Mouse (Mus musculus): Measurements from ENCODE around the gene Apom. TPM values are rescaled to one million over a fixed set of nuclear protein-coding genes. Genes with fewer than 3 reads are reported as not detected.

Apom gene
- total and polyA plus RNA-seq, 3 experiments = 0.15 to 0.79 TPM; not detected in 1

DNA sequence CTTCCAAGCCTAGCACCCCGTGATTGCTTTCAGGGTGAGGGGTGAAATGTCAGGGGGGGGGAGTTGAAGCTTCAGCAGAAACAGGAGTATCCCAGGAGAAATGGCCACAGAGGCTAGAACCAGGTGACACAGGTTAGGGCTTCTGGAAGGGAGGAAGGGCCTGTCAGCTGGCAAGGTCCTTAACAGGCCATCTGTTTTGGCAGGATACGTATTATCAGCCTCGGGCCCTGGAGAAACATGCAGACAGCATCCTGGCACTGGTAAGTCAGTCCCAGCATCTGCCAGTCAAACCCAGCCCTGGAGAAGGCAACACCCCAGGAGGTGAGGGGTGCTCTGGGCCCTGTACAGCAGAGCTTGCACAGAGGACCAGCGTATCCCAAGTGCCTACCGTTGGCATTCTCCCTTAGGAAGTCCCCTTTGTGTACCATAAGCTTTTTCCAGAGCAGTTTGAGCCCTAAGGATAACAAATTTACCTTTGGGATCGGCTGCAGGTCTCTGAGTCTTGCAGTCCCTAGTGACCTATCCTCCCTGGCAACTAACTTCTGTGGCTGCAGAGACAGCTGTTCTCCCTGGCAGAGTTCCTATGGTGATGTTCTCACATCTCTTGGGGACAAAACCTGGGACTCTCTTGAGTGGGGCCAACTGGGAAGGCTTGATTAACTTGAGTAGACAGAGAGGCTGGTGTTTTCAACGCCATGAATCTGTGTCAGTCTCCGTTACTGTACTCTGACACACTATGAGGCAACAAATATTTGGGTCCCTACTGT lies 41.5 kb downstream of the Apom start:
- H3K27ac ChIP-seq (ENCODE audit: control insufficient read depth, low read depth, low read length) = peak overlapping the region; percentile 81
- H3K27me3 ChIP-seq (ENCODE audit: control insufficient read depth in 1 of 2, insufficient read depth in 2 of 2, low read length in 2 of 2) = no peaks in the 10 kb centered on the region
- H3K79me2 ChIP-seq (ENCODE audit: control insufficient read depth, insufficient read depth, low read length, poor library complexity) = peaks cover 18% of the 10 kb centered on the region
- H3K4me1 ChIP-seq (ENCODE audit: control insufficient read depth in 1 of 2, insufficient read depth in 2 of 2, low read length in 2 of 2) = peaks cover 2 to 19% of the 10 kb centered on the region in 2 experiments; a peak in 3 of 4 replicates
- H3K4me3 ChIP-seq (ENCODE audit: control insufficient read depth in 1 of 2, insufficient read depth in 1 of 2, low read depth in 2 of 2, low read length in 2 of 2) = peak overlapping the region; percentile 69 to 94
- TF ChIP-seq GATA1 (IDR thresholded peaks at IDR 0.05; ENCODE audit: low read depth, low read length) = peak; percentile 42; the same call in 1 of the 2 replicates
- no peak for TF ChIP-seq UBTF (IDR thresholded peaks at IDR 0.05; ENCODE audit: borderline replicate concordance, insufficient read depth, low read depth, low read length)
- no peak for TF ChIP-seq SIN3A (IDR thresholded peaks at IDR 0.05; ENCODE audit: low read length)
- 0 out of 2 replicates have a peak, but pooled peaks have one; percentile 50 for TF ChIP-seq ZKSCAN1 (IDR thresholded peaks at IDR 0.05; ENCODE audit: low read depth, low read length)
- no peak for TF ChIP-seq GABPA (IDR thresholded peaks at IDR 0.05; ENCODE audit: low read depth, low read length)
- peak; percentile 45 to 63; a peak in 3 of 4 replicates for TF ChIP-seq EP300 (IDR thresholded peaks at IDR 0.05; ENCODE audit: low read depth in 1 of 2, low read length in 2 of 2)
- TF ChIP-seq ETS1 (IDR thresholded peaks at IDR 0.05; ENCODE audit: low read depth, low read length) = peak; percentile 85
- peak; percentile 79 for TF ChIP-seq TCF12 (IDR thresholded peaks at IDR 0.05; ENCODE audit: low read depth, low read length)
- TF ChIP-seq POLR2AphosphoS5 (IDR thresholded peaks at IDR 0.05; ENCODE audit: borderline replicate concordance, low read depth, low read length) = no peak
- peak; percentile 74 for TF ChIP-seq TAL1 (IDR thresholded peaks at IDR 0.05; ENCODE audit: low read length)
- peaks cover 0 to 8% of the 10 kb centered on the region in 2 experiments; a peak in 2 of 4 replicates for H3K36me3 ChIP-seq (ENCODE audit: control insufficient read depth in 1 of 2, insufficient read depth in 2 of 2, low read length in 2 of 2)
- DNase-seq (ENCODE audit: low read depth, low spot score) = peak; percentile 65
- no peaks in the 10 kb centered on the region for H3K9me3 ChIP-seq (replicated peaks; ENCODE audit: insufficient read depth, low read length)
- H3K9ac ChIP-seq (ENCODE audit: control insufficient read depth, low read depth, low read length, poor library complexity, severe bottlenecking) = peak overlapping the region; percentile 87

DNA sequence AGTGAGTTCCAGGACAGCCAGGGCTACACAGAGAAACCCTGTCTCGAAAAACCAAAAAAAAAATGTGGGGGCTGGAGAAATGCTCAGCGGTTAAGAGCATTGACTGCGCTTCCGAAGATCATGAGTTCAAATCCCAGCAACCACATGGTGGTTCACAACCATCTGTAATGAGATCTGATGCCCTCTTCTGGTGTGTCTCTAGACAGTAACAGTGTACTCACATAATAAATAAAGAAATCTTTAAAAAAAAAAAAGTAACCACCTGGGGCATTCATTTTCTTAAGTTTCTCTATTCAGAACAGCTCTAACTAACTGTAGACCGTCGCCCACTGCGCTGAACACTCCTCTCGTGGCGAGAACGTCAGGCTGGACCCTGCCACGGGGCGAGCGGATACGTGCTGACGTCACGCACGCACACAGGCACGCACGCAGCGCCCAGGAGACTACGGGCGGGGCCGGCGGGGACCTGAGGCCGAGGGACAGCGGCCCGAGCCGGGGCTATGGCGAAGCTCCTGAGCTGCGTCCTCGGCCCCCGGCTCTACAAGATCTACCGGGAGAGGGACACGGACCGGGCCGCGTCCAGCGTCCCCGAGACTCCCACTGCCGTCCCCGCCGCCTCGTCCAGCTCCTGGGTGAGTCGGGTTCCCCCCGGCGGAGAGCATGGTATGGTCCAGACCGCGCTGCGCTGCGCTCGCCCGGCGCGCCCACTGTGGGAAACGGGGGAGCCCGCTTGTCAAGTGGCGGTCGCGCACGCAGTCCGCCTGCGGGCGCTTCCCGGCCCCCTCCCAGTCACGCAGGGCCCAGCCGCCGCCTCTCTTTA lies 42.8 kb downstream of the Apom start, which contains the start of gene Abhd16a:
TSS of gene Abhd16a (plus strand) at position 439 of the 820 bp plus-strand sequence.
- Histone ChIP-seq H3K36me3 (ENCODE audit: control insufficient read depth in 1 of 2, insufficient read depth in 2 of 2, low read length in 2 of 2) (peaks cover 0 to 14% of the 10 kb centered on the region in 2 experiments; a peak in 2 of 4 replicates), H3K9me3 (replicated peaks; ENCODE audit: insufficient read depth, low read length) (no peaks in the 10 kb centered on the region), H3K4me1 (ENCODE audit: control insufficient read depth in 1 of 2, insufficient read depth in 2 of 2, low read length in 2 of 2) (peaks cover 5 to 32% of the 10 kb centered on the region in 2 experiments)
- no peak for TF ChIP-seq E2F4 (IDR thresholded peaks at IDR 0.05; ENCODE audit: borderline replicate concordance, low read depth, low read length)
- TF ChIP-seq ZC3H11A (IDR thresholded peaks at IDR 0.05; ENCODE audit: low read depth, low read length) = no peak
- peak; percentile 73 to 84 for TF ChIP-seq POLR2A (IDR thresholded peaks at IDR 0.05; ENCODE audit: control insufficient read depth in 1 of 2, insufficient read depth in 1 of 2, low read depth in 1 of 2, low read length in 2 of 2, poor library complexity in 1 of 2)
- no peak for TF ChIP-seq JUND (IDR thresholded peaks at IDR 0.05; ENCODE audit: low read depth, low read length)
- TF ChIP-seq CHD2 (IDR thresholded peaks at IDR 0.05; ENCODE audit: low read length) = no peak
- TF ChIP-seq TCF12 (IDR thresholded peaks at IDR 0.05; ENCODE audit: low read depth, low read length) = peak; percentile 48
- TF ChIP-seq POLR2AphosphoS2 (IDR thresholded peaks at IDR 0.05; ENCODE audit: low read length) = peak; percentile 88; the same call in 1 of the 2 replicates
- TF ChIP-seq CHD1 (IDR thresholded peaks at IDR 0.05; ENCODE audit: low read depth, low read length) = peak; percentile 99
- no peak for TF ChIP-seq POLR2AphosphoS5 (IDR thresholded peaks at IDR 0.05; ENCODE audit: borderline replicate concordance, low read depth, low read length)
- peak; percentile 72 for TF ChIP-seq HCFC1 (IDR thresholded peaks at IDR 0.05; ENCODE audit: low read depth, low read length)
- TF ChIP-seq MAFK (IDR thresholded peaks at IDR 0.05; ENCODE audit: borderline replicate concordance, low read depth, low read length) = no peak
- no peak for TF ChIP-seq ELF1 (IDR thresholded peaks at IDR 0.05; ENCODE audit: low read depth, low read length)
- TF ChIP-seq MAZ (IDR thresholded peaks at IDR 0.05; ENCODE audit: low read depth, low read length) = peak; percentile 87; the same call in 1 of the 2 replicates
- peak; percentile 78 for TF ChIP-seq MXI1 (IDR thresholded peaks at IDR 0.05; ENCODE audit: low read depth, low read length)
- no peak for TF ChIP-seq RAD21 (IDR thresholded peaks at IDR 0.05; ENCODE audit: low read depth, low read length)
- TF ChIP-seq USF1 (IDR thresholded peaks at IDR 0.05; ENCODE audit: low read depth, low read length) = 0 out of 2 replicates have a peak, but pooled peaks have one; percentile 47
- TF ChIP-seq MYB (IDR thresholded peaks at IDR 0.05; ENCODE audit: low read depth, low read length) = no peak
- peak; percentile 66; the same call in 1 of the 2 replicates for TF ChIP-seq TBP (IDR thresholded peaks at IDR 0.05; ENCODE audit: low read depth, low read length)
- TF ChIP-seq SMC3 (IDR thresholded peaks at IDR 0.05; ENCODE audit: low read depth, low read length) = no peak
- no peak; the same call in 1 of the 2 replicates for TF ChIP-seq KAT2A (conservative IDR thresholded peaks at IDR 0.05; ENCODE audit: low read depth, low read length)

More for the DNA sequence above, 42.8 kb downstream of the Apom start, which contains the start of gene Abhd16a:
- H3K9ac ChIP-seq (ENCODE audit: control insufficient read depth, low read depth, low read length, poor library complexity, severe bottlenecking) = peak within 1 kb of the TSS; percentile 87
- no peaks in the 10 kb centered on the region for H3K27me3 ChIP-seq (ENCODE audit: control insufficient read depth in 1 of 2, insufficient read depth in 2 of 2, low read length in 2 of 2)
- peak within 1 kb of the TSS; percentile 69 to 94 for H3K4me3 ChIP-seq (ENCODE audit: control insufficient read depth in 1 of 2, insufficient read depth in 1 of 2, low read depth in 2 of 2, low read length in 2 of 2)
- peaks cover 18% of the 10 kb centered on the region for H3K79me2 ChIP-seq (ENCODE audit: control insufficient read depth, insufficient read depth, low read length, poor library complexity)
- H3K27ac ChIP-seq (ENCODE audit: control insufficient read depth, low read depth, low read length) = peak within 1 kb of the TSS; percentile 81
- DNase-seq (ENCODE audit: low read depth, low spot score) = peak; percentile 96
